Mouse (Mus musculus) embryonic facial prominence, embryonic 15.5 days (tissue): ENCODE data around the gene Clec2e. TPM values are rescaled to one million over a fixed set of nuclear protein-coding genes. Genes with fewer than 3 reads are reported as not detected.
A peak's percentile ranks its signal among the peaks of the same experiment; 100 is the strongest.

ENCODE experiments used
- ATAC-seq: fragments of 200-750 bp; cut with Nextera tagmentation; 2 replicates; pipeline ENCODE4 v1.8.0; 2017; ENCODE audit warnings: low read depth, moderate TSS enrichment; ENCODE audit not compliant: insufficient number of reproducible peaks, low FRiP score, low TSS enrichment
- H3K27ac ChIP-seq: fragments of 300-500 bp; sonication (generic); replicated peaks from 2 replicates; pipeline ENCODE4 v1.5.1; 2015; ENCODE audit warnings: mild to moderate bottlenecking, inconsistent platforms
- H3K27me3 ChIP-seq: fragments of 300-500 bp; sonication (generic); 2 replicates; pipeline ENCODE4 v1.6.1; 2015; ENCODE audit warnings: inconsistent platforms
- H3K36me3 ChIP-seq: fragments of 300-500 bp; sonication (generic); 2 replicates; pipeline ENCODE4 v1.6.1; 2015; ENCODE audit warnings: mild to moderate bottlenecking, inconsistent platforms
- H3K4me1 ChIP-seq: fragments of 300-500 bp; sonication (generic); 2 replicates; pipeline ENCODE4 v1.6.1; 2015; ENCODE audit warnings: inconsistent platforms
- H3K4me2 ChIP-seq: fragments of 300-500 bp; sonication (generic); replicated peaks from 2 replicates; pipeline ENCODE4 v1.6.1; 2015; ENCODE audit warnings: mild to moderate bottlenecking, inconsistent platforms
- H3K4me3 ChIP-seq: fragments of 300-500 bp; sonication (generic); replicated peaks from 2 replicates; pipeline ENCODE4 v1.5.1; 2015; ENCODE audit warnings: mild to moderate bottlenecking, inconsistent platforms
- H3K9ac ChIP-seq: fragments of 300-500 bp; sonication (generic); 2 replicates; pipeline ENCODE4 v1.6.1; 2015; ENCODE audit warnings: inconsistent platforms
- H3K9me3 ChIP-seq: fragments of 300-500 bp; sonication (generic); replicated peaks from 2 replicates; pipeline ENCODE4 v1.6.1; 2016; ENCODE audit warnings: inconsistent platforms
- WGBS: fragments of 180-500 bp; shearing (Covaris S2); methylation state at CpG from one replicate; pipeline ENCODE4 v1.1.7; 2015; 5-methylcytosine and 5-hydroxymethylcytosine counted together
- polyA plus RNA-seq: library from polyadenylated mRNA; unstranded; fragments of >200 nt; fragmentation: Nextera tagmentation; extraction: Ambion mirVana; gene quantifications from 2 replicates; pipeline ENCODE4 v1.2.1, GENCODE M21; 2015

The Clec2e gene
- polyA plus RNA-seq, 1 experiment from 2014 or later: not detected

DNA sequence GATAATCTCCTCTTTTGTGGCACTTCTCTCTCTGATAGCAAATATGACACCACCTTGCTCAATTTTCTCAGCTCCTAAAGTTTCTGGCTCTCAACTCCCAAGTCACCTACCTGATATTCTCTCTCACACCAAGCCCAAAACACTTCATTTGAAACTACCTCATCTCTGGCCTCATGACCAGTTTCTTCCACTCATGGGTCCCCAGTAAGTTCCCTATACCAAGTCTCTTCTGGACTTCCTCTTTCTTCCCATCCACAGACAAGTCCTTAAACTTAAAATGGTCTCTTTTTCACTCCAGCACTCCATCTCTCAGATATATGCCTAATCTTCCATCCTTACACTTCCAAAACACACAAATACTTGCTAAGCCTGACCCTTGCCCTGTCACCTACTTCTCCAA is 42.7 kb downstream of the Clec2e start:
- no peak overlapping the region for H3K4me3 ChIP-seq
- no peaks in the 10 kb centered on the region for H3K27me3 ChIP-seq
- H3K4me2 ChIP-seq: no peak overlapping the region
- no peak for ATAC-seq
- H3K9me3 ChIP-seq: no peaks in the 10 kb centered on the region
- no peaks in the 10 kb centered on the region for H3K36me3 ChIP-seq
- no peak overlapping the region for H3K27ac ChIP-seq
- no peaks in the 10 kb centered on the region for H3K4me1 ChIP-seq
- no peak overlapping the region for H3K9ac ChIP-seq

GRCm38 (mm10) chr6:129056237-129056636 is 44.5 kb downstream of the Clec2e start:
- Histone ChIP-seq H3K27me3 (no peaks in the 10 kb centered on the region), H3K27ac (no peak overlapping the region), H3K4me1 (no peaks in the 10 kb centered on the region), H3K4me3 (no peak overlapping the region), H3K9me3 (no peaks in the 10 kb centered on the region), H3K9ac (no peak overlapping the region), H3K4me2 (no peak overlapping the region), H3K36me3 (no peaks in the 10 kb centered on the region)
- ATAC-seq: no peak
- 74% methylated on average over 3 of the region's 3 CpGs for WGBS

DNA sequence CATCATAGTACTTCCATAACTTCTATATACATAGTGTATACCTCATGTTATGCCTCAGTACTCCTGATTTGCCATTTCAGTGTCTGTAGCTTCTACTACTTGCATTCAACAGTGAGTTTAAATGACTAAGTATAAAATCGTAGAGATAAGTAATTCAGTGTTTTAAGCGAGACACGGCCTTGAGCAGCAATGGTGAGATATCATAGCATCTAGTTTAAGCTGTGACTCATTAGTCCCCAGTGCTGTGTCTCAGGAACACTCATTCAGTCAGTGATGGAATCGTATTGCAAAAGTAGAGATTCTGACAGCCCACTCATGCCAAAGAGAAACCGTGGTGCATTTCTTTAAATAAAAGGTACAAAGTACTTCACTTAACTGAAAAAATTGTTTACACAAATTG is 49.0 kb downstream of the Clec2e start:
- no peaks in the 10 kb centered on the region for H3K36me3 ChIP-seq
- H3K4me1 ChIP-seq: no peaks in the 10 kb centered on the region
- no peak overlapping the region for H3K9ac ChIP-seq
- 73% methylated on average over 5 of the region's 5 CpGs for WGBS
- no peak overlapping the region for H3K4me3 ChIP-seq
- H3K9me3 ChIP-seq: no peaks in the 10 kb centered on the region
- no peaks in the 10 kb centered on the region for H3K27me3 ChIP-seq
- no peak overlapping the region for H3K4me2 ChIP-seq
- no peak for ATAC-seq
- H3K27ac ChIP-seq: no peak overlapping the region

DNA sequence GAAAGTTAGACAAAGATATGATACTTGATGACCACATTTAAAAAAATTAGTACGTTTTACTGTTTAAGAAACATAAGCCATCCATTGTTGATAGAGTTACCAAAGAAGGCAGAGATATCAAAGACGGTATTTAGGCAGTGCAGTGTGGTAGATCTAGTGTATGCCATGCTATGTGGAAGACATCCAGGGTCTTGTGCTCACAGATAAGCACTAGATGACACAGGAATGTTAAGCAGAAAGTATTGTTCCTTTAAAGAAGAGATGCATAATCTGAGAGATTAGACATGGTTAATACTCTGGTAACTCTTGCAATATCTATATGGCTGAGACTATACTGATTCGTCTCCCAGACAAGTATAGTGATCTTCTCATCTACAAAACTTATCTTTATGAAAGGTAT is 49.6 kb downstream of the Clec2e start:
- no peak for ATAC-seq
- 68% methylated on average over 3 of the region's 3 CpGs for WGBS

GRCm38 (mm10) chr6:129049596-129050251 is 51.0 kb downstream of the Clec2e start:
- H3K4me1 ChIP-seq: no peaks in the 10 kb centered on the region
- H3K36me3 ChIP-seq: no peaks in the 10 kb centered on the region
- H3K9me3 ChIP-seq: no peaks in the 10 kb centered on the region
- H3K27me3 ChIP-seq: no peaks in the 10 kb centered on the region
- WGBS: 5% methylated on average over 8 of the region's 8 CpGs
- no peak overlapping the region for H3K9ac ChIP-seq
- H3K27ac ChIP-seq: no peak overlapping the region
- H3K4me2 ChIP-seq: peak overlapping the region; percentile 42
- H3K4me3 ChIP-seq: peak overlapping the region; percentile 27
- ATAC-seq: no peak

More for the DNA sequence above, 49.6 kb downstream of the Clec2e start:
- no peaks in the 10 kb centered on the region for H3K27me3 ChIP-seq
- H3K4me3 ChIP-seq: no peak overlapping the region
- no peak overlapping the region for H3K27ac ChIP-seq
- no peak overlapping the region for H3K4me2 ChIP-seq
- H3K9me3 ChIP-seq: no peaks in the 10 kb centered on the region
- no peaks in the 10 kb centered on the region for H3K36me3 ChIP-seq
- H3K9ac ChIP-seq: no peak overlapping the region
- H3K4me1 ChIP-seq: no peaks in the 10 kb centered on the region

DNA sequence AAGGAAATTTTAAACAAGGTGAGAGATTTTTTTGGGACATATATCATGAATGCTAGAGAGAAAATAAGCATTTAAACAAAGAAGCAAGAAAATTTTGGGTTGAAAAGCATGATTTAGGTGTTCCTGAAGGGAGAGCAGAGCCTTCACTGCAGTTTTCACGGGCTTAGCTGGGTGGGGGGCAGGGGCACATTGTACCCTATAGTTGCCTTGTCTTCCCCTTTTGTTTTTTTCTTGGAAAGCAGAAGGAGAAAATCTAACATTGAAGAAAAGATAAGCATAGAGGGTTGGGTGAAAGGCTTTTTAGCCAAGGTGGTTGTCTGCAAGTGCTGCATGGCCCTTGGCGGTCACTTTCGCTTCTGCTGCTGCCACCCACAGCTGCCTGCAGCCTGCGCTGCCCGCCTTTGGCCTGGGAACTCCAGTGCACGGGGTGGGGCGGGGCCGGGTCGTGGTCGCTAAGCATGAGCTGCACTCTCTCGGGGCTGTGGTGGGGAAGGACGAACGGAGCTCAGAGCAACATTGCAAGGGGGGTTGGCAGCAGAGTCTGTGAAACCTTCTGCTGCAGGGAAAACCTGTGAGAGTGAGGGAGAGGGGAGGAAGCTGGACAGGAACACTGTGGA is 51.7 kb downstream of the Clec2e start:
- H3K36me3 ChIP-seq: no peaks in the 10 kb centered on the region
- no peaks in the 10 kb centered on the region for H3K4me1 ChIP-seq
- under 1% methylated on average over 13 of the region's 13 CpGs for WGBS
- peak overlapping the region; percentile 41 for H3K4me3 ChIP-seq
- H3K9me3 ChIP-seq: no peaks in the 10 kb centered on the region
- H3K27ac ChIP-seq: no peak overlapping the region
- H3K9ac ChIP-seq: no peak overlapping the region
- ATAC-seq: peak; percentile 85
- peak overlapping the region; percentile 53 for H3K4me2 ChIP-seq
- no peaks in the 10 kb centered on the region for H3K27me3 ChIP-seq

- Histone ChIP-seq H3K36me3 (no peaks in the 10 kb centered on the region), H3K27me3 (no peaks in the 10 kb centered on the region), H3K4me3 (no peak overlapping the region), H3K9me3 (no peaks in the 10 kb centered on the region), H3K4me1 (no peaks in the 10 kb centered on the region), H3K4me2 (no peak overlapping the region), H3K27ac (no peak overlapping the region), H3K9ac (no peak overlapping the region)
- 38% methylated on average over 4 of the region's 4 CpGs for WGBS
- ATAC-seq: no peak
These were observed 52.3 kb downstream of the Clec2e start for GRCm38 (mm10) chr6:129048381-129048780.

GRCm38 (mm10) chr6:129045601-129046000 is 55.1 kb downstream of the Clec2e start, which contains the start of gene Klrb1f:
Gene Klrb1f, plus strand, starts transcription at chr6:129045901.
- Histone ChIP-seq H3K27ac (no peak within 1 kb of the TSS), H3K4me3 (no peak within 1 kb of the TSS), H3K4me1 (no peaks in the 10 kb centered on the region), H3K9me3 (no peaks in the 10 kb centered on the region), H3K27me3 (no peaks in the 10 kb centered on the region), H3K36me3 (no peaks in the 10 kb centered on the region), H3K4me2 (no peak within 1 kb of the TSS), H3K9ac (no peak within 1 kb of the TSS)
- ATAC-seq: no peak
- 83% methylated on average over 2 of the region's 2 CpGs for WGBS

GRCm38 (mm10) chr6:129042470-129042869 is 58.2 kb downstream of the Clec2e start:
- Histone ChIP-seq H3K27ac (no peak overlapping the region), H3K9me3 (no peaks in the 10 kb centered on the region)

More at GRCm38 (mm10) chr6:129042470-129042869, 58.2 kb downstream of the Clec2e start:
- no peak overlapping the region for H3K4me3 ChIP-seq
- ATAC-seq: no peak
- H3K36me3 ChIP-seq: no peaks in the 10 kb centered on the region
- no peaks in the 10 kb centered on the region for H3K27me3 ChIP-seq
- no peak overlapping the region for H3K4me2 ChIP-seq
- no peak overlapping the region for H3K9ac ChIP-seq
- no peaks in the 10 kb centered on the region for H3K4me1 ChIP-seq

Other genes with a start within 250 kb of the Clec2e start
- 0.12 and 0.36 TPM in 2 replicates for gene Clec2i, start 213.3 kb downstream of the Clec2e start, polyA plus RNA-seq
- gene BC035044, start 209.8 kb downstream of the Clec2e start, polyA plus RNA-seq: 0.38 and 0.49 TPM in 2 replicates
- gene Clec2g, start 166.5 kb downstream of the Clec2e start, polyA plus RNA-seq: 3.7 and 5.6 TPM in 2 replicates
- gene Klrb1f, start 55.0 kb downstream of the Clec2e start, polyA plus RNA-seq: 0.39 TPM in 1 of 2 replicates, not detected in the other
- gene Clec2d, start 79.7 kb upstream of the Clec2e start, polyA plus RNA-seq: 0.46 and 0.80 TPM in 2 replicates
- gene Cd69, start 174.5 kb upstream of the Clec2e start, polyA plus RNA-seq: 0.25 and 0.41 TPM in 2 replicates
- 0.41 and 0.47 TPM in 2 replicates for gene 4922502D21Rik, start 230.9 kb upstream of the Clec2e start, polyA plus RNA-seq
- 2.5 and 2.7 TPM in 2 replicates for gene Clec12a, start 241.8 kb upstream of the Clec2e start, polyA plus RNA-seq